Mouse (Mus musculus) intestine, postnatal 0 days (tissue): ENCODE results near the gene Kif16b. TPM values are rescaled to one million over a fixed set of nuclear protein-coding genes. Genes with fewer than 3 reads are reported as not detected.

ENCODE experiments used
- ATAC-seq: fragments of 200-750 bp; cut with Nextera tagmentation; 2 replicates; pipeline ENCODE4 v1.8.0; 2017; ENCODE audit warnings: mild to moderate bottlenecking, moderate TSS enrichment, moderate library complexity
- H3K27ac ChIP-seq: fragments of 300-500 bp; sonication (generic); 2 replicates; pipeline ENCODE4 v1.5.1; 2014; ENCODE audit warnings: mild to moderate bottlenecking, low read depth, low read length, moderate library complexity
- H3K27me3 ChIP-seq: fragments of 300-500 bp; sonication (generic); replicated peaks from 2 replicates; pipeline ENCODE4 v1.6.1; 2014; ENCODE audit warnings: low read length, mixed read lengths; ENCODE audit not compliant: control insufficient read depth, insufficient read depth
- H3K36me3 ChIP-seq: fragments of 300-500 bp; sonication (generic); 2 replicates; pipeline ENCODE4 v1.6.1; 2014; ENCODE audit warnings: mild to moderate bottlenecking, moderate library complexity; ENCODE audit not compliant: control insufficient read depth, insufficient read depth
- H3K4me1 ChIP-seq: fragments of 300-500 bp; sonication (generic); replicated peaks from 2 replicates; pipeline ENCODE4 v1.6.1; 2014; ENCODE audit warnings: antibody characterized with exemption, low read length, mixed read lengths; ENCODE audit not compliant: control insufficient read depth, insufficient read depth
- H3K4me2 ChIP-seq: fragments of 300-500 bp; sonication (generic); replicated peaks from 2 replicates; pipeline ENCODE4 v1.6.1; 2014; ENCODE audit warnings: low read depth, mild to moderate bottlenecking, moderate library complexity
- H3K4me3 ChIP-seq: fragments of 300-500 bp; sonication (generic); 2 replicates; pipeline ENCODE4 v1.5.1; 2014; ENCODE audit warnings: low read depth, low read length
- H3K9ac ChIP-seq: fragments of 300-500 bp; sonication (generic); 2 replicates; pipeline ENCODE4 v1.6.1; 2014; ENCODE audit warnings: mild to moderate bottlenecking, low read depth, low read length
- H3K9me3 ChIP-seq: fragments of 300-500 bp; sonication (generic); 2 replicates; pipeline ENCODE4 v1.6.1; 2016; ENCODE audit warnings: mixed run types; ENCODE audit not compliant: control insufficient read depth
- CTCF ChIP-seq: sonication (generic); IDR thresholded peaks from 2 replicates; pipeline ENCODE4 v1.5.1; 2016; ENCODE audit warnings: low read depth, mild to moderate bottlenecking, control low read depth, antibody characterized with exemption, moderate library complexity
- WGBS: fragments of 180-500 bp; shearing (Covaris S2); extraction: QIAGEN DNeasy Blood & Tissue Kit; methylation state at CpG from one replicate; pipeline ENCODE4 v1.1.7; 2014; 5-methylcytosine and 5-hydroxymethylcytosine counted together
- polyA plus RNA-seq: library from polyadenylated mRNA; unstranded; fragments of >200 nt; fragmentation: Nextera tagmentation; extraction: Ambion mirVana; gene quantifications from 2 replicates; pipeline ENCODE4 v1.2.1, GENCODE M21; 2015

The Kif16b gene
- polyA plus RNA-seq, 1 experiment from 2014 or later = 7.0 TPM

- no peaks in the 10 kb centered on the region for H3K4me1 ChIP-seq
- H3K9ac ChIP-seq = no peak overlapping the region
- no peaks in the 10 kb centered on the region for H3K36me3 ChIP-seq
- no peak for ATAC-seq
- TF ChIP-seq CTCF = no peak
- no peak overlapping the region for H3K27ac ChIP-seq
- no peaks in the 10 kb centered on the region for H3K9me3 ChIP-seq
- H3K27me3 ChIP-seq = no peaks in the 10 kb centered on the region
- no peak overlapping the region for H3K4me3 ChIP-seq
- WGBS = 83% methylated on average over 5 of the region's 5 CpGs
- no peak overlapping the region for H3K4me2 ChIP-seq
Observed at GRCm38 (mm10) chr2:142612359-142612953, 288.9 kb downstream of the Kif16b start.

GRCm38 (mm10) chr2:142611113-142611512 is 290.2 kb downstream of the Kif16b start:
- 90% methylated on average over 6 of the region's 6 CpGs for WGBS
- ATAC-seq = peak; percentile 63

GRCm38 (mm10) chr2:142610206-142610605 is 291.1 kb downstream of the Kif16b start:
- no peak for ATAC-seq
- Histone ChIP-seq H3K4me2 (no peak overlapping the region), H3K36me3 (no peaks in the 10 kb centered on the region), H3K9ac (no peak overlapping the region), H3K27ac (no peak overlapping the region), H3K4me3 (no peak overlapping the region), H3K4me1 (no peaks in the 10 kb centered on the region), H3K9me3 (no peaks in the 10 kb centered on the region), H3K27me3 (no peaks in the 10 kb centered on the region)
- WGBS = 85% methylated on average over 5 of the region's 5 CpGs
- TF ChIP-seq CTCF = no peak

More at GRCm38 (mm10) chr2:142611113-142611512, 290.2 kb downstream of the Kif16b start:
- H3K4me2 ChIP-seq = no peak overlapping the region
- H3K27me3 ChIP-seq = no peaks in the 10 kb centered on the region
- no peaks in the 10 kb centered on the region for H3K36me3 ChIP-seq
- TF ChIP-seq CTCF = peak; percentile 74
- H3K9me3 ChIP-seq = no peaks in the 10 kb centered on the region
- H3K27ac ChIP-seq = no peak overlapping the region
- no peak overlapping the region for H3K4me3 ChIP-seq
- no peaks in the 10 kb centered on the region for H3K4me1 ChIP-seq
- H3K9ac ChIP-seq = no peak overlapping the region

- Histone ChIP-seq H3K4me3 (no peak overlapping the region), H3K4me2 (no peak overlapping the region), H3K36me3 (no peaks in the 10 kb centered on the region), H3K27ac (no peak overlapping the region), H3K27me3 (no peaks in the 10 kb centered on the region), H3K9me3 (no peaks in the 10 kb centered on the region), H3K9ac (no peak overlapping the region), H3K4me1 (no peaks in the 10 kb centered on the region)
- no peak for TF ChIP-seq CTCF
- ATAC-seq = no peak
- WGBS = 83% methylated on average over 17 of the region's 17 CpGs
Observed at GRCm38 (mm10) chr2:142608778-142609177, 292.6 kb downstream of the Kif16b start.

- H3K4me2 ChIP-seq = no peak overlapping the region
- no peaks in the 10 kb centered on the region for H3K36me3 ChIP-seq
- H3K9ac ChIP-seq = no peak overlapping the region
- no peaks in the 10 kb centered on the region for H3K4me1 ChIP-seq
- no peak for ATAC-seq
- TF ChIP-seq CTCF = peak; percentile 59
- H3K27ac ChIP-seq = no peak overlapping the region
- WGBS = 64% methylated on average over 4 of the region's 4 CpGs
- no peak overlapping the region for H3K4me3 ChIP-seq
- H3K27me3 ChIP-seq = no peaks in the 10 kb centered on the region
- H3K9me3 ChIP-seq = no peaks in the 10 kb centered on the region
Observed at GRCm38 (mm10) chr2:142604762-142605161, 296.6 kb downstream of the Kif16b start.

GRCm38 (mm10) chr2:142603210-142603609 is 298.1 kb downstream of the Kif16b start:
- H3K4me2 ChIP-seq = no peak overlapping the region
- TF ChIP-seq CTCF = no peak
- H3K27ac ChIP-seq = no peak overlapping the region
- no peaks in the 10 kb centered on the region for H3K9me3 ChIP-seq
- H3K9ac ChIP-seq = no peak overlapping the region
- no peak for ATAC-seq
- H3K36me3 ChIP-seq = no peaks in the 10 kb centered on the region
- no peak overlapping the region for H3K4me3 ChIP-seq
- WGBS = 45% methylated on average over 2 of the region's 2 CpGs
- no peaks in the 10 kb centered on the region for H3K27me3 ChIP-seq
- no peaks in the 10 kb centered on the region for H3K4me1 ChIP-seq
